Mouse (Mus musculus): Measurements from ENCODE around the gene Zfp180. TPM values are rescaled to one million over a fixed set of nuclear protein-coding genes. Genes with fewer than 3 reads are reported as not detected.
A peak's percentile ranks its signal among the peaks of the same experiment; 100 is the strongest.
"Not testable (repeated sequence)": the region's sequence is repeated elsewhere in the genome, so short reads cannot be mapped to it uniquely, and the experiment has no call there.

Gene Zfp180
- 10 to 100 TPM; 42.8 to 54.9 TPM for total RNA-seq (2021)

DNA sequence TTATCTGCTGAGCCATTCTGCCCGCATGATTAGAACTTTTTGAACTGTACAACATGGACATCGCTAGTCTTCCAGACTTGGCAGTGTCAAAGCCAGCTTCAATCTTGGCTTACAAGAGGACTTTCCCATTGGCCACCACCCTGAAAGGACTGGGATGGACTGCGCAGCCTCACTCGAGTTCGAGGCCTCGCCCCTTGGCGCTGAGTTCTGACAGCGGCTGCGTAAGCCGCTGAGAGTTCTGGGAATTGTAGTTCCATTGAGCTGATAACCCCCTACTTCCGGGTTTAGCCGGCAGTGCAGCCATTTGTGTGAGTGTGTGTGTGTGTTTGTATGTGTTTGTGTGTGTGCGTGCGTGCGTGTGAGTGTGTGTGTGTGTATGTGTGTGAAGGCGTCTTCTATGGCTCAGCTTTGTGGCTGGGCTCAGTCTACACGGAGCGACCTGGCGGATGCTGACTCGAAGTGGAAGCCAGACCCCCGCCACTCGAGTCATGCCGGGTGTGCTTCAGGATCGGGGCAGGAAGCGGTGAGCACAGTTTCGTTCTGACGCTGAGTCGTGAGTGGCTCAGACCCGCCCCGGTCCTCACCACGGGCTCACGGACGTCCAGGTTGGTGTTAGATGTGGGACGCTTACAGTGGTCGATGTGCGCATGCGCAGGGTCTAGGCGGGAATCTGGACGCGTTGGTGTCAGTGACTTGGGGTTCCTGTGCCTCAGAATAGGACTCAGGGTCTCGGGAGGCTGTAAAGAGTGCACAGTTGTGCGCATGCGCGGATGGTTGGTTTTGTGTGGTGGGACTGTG is at the start of gene Zfp180:
Zfp180 (plus strand) TSS at position 291 of the 798 bp plus-strand sequence.
- intact Hi-C loops (cut with DNase I) = loop anchor here (1.0 kb wide), 1 partner anchor 30 kb away; the partner anchor contains the start of gene Zfp112
- DNase-seq (ENCODE audit: low spot score in 2 of 2) = peak; percentile 93 to 94

DNA sequence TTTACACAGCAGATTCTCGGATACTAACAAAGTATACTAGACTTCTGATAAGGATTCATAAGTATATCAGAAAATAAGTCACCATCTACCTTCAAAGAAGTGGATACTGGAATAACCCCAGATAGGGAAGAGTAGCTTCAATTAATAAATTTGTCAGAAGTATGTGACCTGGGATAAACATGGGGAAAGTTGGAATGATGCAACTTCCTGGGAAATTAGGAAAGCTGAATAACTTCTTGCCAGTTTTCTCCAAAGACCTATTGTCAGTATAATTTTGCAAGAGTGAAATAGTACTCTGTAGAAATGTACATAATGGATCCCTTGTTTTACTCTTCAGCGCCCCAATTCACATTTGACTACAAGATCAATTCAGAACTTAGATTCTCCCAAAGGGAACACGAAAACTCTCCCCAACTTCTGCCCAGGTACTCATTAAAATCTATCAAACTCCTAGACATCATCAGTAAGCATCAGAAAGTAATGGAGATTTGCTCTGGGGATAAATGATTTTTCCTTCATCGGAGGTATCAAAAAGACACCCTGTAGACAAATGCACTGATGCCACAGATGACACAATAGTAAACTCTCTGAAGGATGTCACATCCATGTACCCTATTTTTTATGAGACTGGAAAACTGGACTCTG is 28.9 kb upstream of the Zfp180 start, which contains the start of gene Vmn1r183:
Vmn1r183 (plus strand) TSS at position 595 of the 645 bp plus-strand sequence.
- intact Hi-C loops (cut with DNase I) = no loop called here
- no peak for DNase-seq (ENCODE audit: low spot score in 2 of 2)

DNA sequence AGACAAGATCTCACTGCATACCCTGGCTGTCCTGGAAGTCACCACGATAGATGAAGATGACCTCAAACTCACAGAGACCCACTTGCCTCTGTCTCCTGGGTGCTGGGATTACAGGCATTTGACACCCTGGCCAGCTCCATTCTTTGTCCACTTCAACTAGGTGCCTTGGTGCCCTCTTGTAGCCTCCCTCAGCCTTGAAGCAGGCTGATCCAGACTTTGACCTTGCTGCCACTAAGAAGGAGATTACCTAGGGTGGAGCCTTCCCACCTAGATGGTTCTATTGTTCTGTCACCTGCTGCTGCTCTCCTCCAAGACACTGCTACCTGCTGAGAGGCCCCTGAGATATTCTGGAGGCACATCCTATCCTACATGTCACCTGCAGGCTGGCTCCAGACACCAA is 7.3 kb upstream of the Zfp180 start:
- DNase-seq (ENCODE audit: low spot score in 2 of 2); intact Hi-C loops (cut with DNase I): not testable (repeated sequence)

DNA sequence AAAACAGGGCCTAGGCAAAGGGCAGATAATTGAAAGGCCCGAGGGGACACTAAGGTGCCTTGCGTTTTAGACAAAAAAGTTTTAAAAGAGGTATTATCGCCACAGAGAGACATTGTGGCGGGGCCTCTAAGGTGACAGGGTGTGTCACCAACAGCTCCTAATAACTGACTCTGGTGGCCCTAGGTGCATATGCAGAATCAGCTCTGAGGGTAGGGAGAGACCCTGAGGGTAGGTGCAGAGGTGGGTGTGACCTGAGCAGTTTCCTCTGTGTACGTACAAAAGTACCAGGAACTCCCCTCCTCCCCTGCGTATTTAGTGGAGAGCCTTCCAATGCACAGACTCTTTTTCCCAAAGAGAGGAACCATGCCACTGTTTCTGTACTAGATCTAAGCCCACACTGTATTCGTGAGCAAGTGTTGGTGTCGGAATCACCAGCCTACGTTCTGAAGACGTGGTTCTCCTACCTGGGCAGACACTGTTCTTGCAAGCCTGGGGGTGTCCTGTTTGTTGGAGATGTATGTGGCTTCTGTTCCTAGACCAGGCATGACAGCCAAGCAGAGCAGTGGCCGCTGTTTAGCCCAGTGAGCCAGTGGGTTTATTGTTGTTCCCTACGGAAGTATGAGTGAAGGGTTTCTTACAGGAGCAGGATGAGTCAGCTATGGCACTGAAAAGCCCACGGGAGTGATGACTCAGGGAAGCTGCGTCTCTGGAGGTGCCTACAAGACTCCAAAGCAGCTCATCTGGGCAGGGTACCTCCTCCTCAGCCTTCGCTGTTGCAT is 922 bp downstream of the Zfp180 start:
- intact Hi-C loops (cut with DNase I) = no loop called here
- DNase-seq (ENCODE audit: low spot score in 2 of 2) = peak; percentile 65 to 74

DNA sequence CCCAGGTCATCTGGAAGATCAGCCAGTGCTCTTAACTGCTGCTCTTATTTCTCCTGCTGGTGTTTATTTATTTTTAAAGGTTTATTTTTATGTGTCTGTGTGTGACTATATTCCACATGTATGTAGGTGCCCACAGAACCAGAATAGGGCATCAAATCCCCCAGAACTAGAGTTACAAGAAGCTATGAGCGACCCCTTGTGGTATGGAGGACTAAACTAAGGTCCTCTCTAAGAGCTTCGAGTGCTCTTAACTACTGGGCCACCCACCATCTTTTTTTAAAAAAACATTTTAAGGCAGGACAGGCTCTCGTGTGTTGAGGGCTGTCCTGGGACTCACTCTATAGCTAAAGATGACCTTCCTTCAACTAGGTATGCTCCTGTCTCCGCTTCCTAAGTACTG is 5.1 kb downstream of the Zfp180 start:
- intact Hi-C loops (cut with DNase I) = no loop called here
- no peak for DNase-seq (ENCODE audit: low spot score in 2 of 2)

DNA sequence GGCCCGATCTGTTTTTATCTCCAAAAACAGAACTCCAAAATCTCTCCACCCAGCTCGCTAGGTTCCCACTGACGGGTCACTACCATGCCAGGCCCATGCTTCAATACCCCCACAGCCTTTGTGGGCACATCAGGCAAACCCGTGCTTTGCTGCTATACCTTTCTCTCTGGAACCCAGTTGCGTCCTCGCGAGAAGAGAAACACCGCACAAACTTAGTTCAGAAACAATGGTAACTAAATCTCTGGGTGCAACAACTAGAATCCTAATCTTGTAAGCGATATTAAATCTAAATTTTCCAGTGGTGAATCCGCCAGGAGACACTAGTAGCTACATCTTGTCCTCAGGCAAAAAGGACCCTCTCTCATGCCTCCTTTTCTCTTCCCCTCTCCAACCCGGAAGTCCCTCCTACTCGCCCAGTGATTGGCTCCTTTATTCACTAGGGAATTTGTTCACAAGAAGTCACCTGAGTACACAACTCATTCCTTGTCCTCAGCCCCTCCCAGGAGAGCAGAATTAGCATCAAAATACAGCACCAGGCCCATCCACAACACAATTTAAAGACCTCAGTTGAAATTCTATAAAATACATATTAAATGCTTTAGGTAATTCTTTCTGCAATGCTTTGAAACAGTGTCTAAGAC is 5.9 kb downstream of the Zfp180 start:
- intact Hi-C loops (cut with DNase I) = no loop called here
- DNase-seq (ENCODE audit: low spot score in 2 of 2) = no peak

DNA sequence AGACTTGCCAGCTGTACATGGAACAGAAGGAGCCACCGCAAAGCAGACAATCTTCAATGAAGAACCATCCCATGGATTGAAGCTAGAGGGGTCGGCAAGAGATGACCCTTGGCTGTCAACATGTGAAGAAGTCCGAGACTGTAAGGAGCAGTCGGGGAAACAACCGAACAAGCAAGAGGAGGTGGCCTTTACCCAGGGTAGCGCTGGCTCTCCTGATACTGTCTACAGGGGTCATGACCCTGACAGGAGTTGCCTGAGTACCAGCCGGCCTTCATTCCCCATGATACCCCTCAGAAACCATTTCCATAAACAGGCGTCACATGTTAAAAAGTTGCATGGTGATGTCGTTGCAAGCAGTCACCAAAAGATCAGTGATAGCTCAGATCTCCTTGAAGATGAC is 22.7 kb downstream of the Zfp180 start:
- intact Hi-C loops (cut with DNase I) = no loop called here

DNA sequence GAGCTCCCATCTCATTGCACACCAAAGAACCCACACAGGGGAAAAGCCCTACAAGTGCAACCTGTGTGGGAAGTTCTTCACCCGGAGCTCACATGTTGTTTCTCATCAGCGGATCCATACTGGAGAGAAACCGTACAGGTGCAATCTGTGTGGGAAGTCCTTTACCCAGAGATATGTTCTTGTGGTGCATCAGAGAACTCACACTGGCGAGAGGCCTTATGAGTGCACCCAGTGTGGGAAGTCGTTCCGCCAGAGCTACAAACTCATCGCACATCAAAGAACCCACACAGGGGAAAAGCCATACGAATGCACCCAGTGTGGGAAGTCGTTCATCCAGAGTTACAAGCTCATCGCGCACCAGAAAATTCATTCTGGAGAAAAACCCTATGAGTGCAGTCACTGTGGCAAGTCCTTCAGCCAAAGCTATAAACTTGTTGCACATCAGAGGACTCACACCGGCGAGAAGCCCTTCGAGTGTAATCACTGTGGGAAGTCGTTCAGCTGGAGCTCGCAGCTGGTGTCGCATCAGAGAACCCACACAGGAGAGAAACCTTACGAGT is 23.5 kb downstream of the Zfp180 start:
- no peak for DNase-seq (ENCODE audit: low spot score in 2 of 2)
- intact Hi-C loops (cut with DNase I) = no loop called here

More for the DNA sequence above, 22.7 kb downstream of the Zfp180 start:
- no peak for DNase-seq (ENCODE audit: low spot score in 2 of 2)

DNA sequence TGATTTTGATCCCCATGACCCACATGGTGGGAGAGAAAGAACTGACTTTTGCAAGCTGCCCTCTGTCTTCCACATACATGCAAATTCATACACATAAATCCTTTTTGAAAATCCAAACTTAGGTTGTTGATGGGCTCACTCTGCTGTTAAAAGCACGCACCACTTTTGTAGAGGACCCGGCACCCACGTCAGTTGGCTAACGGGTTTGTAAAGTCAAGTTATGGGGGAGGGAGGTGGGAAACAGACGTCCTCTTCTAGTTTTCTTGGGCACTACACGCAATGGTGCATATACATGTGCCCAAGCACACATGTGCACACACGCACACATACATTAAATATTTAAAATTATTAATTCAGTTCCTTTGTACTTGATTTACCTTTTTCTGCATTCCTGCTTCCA is 29.1 kb downstream of the Zfp180 start:
- intact Hi-C loops (cut with DNase I) = no loop called here
- no peak for DNase-seq (ENCODE audit: low spot score in 2 of 2)

DNA sequence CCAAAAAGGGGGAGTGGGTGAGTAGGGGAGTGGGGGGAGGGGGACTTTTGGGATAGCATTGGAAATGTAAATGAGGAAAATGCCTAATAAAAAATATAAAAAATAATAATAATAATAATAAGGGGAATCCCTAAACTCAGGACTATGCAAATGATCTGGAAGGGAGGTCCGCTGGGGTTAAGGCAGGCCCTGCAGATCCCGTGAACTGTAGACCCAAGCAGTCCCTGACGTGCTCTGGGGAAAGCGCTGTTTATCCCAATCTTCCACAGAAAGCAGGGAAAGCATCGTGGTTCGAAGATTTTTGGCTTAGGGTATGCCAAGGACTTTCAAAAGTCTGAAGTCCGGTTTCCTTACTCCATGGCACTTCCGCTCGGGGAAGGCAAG is 30.0 kb downstream of the Zfp180 start:
- intact Hi-C loops (cut with DNase I) = loop anchor here (1.0 to 2.0 kb wide), 2 partner anchors 23 to 30 kb away; partner anchors contain the start of genes Zfp180 and Zfp235
- no peak for DNase-seq (ENCODE audit: low spot score in 2 of 2)

DNA sequence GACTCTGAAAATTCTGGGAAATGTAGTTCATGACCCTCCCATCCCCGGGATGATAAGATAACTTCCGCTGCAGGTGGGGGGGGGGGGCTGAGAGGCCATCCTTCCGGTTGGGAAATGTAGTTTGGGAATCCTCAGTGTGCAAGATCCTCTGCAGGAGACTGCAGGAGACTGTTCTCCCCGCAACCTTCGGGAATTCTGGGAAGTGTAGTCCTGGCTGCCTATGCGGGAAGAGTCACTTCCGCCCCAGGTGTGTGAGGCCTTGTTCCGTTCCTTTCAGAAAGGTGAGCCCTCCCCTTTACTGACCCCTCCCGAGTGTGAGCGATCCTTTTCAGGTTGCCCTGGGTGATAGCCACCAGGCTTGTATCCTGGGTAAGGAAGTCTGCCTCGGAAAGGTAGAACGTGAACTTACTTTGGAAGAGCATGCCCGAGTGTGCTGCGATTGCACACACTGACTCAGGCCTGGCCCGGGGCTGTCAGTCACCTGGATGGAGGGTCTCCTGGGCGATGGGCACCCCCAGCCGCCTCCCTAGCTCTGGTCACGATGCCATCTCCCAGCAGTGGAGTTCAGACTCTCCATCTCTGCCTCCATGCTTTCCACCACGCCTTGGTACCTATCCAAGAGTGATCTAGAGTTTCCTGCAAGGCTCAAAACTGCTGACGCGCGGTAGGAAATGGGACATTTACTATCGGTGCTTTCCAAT is 30.6 kb downstream of the Zfp180 start, which contains the start of gene Zfp112:
Zfp112 (plus strand) TSS at position 159 of the 701 bp plus-strand sequence.
- intact Hi-C loops (cut with DNase I) = loop anchor here (1.0 to 2.0 kb wide), 2 partner anchors 22 to 31 kb away; partner anchors contain the start of genes Zfp180 and Zfp235
- peak; percentile 81 to 85 for DNase-seq (ENCODE audit: low spot score in 2 of 2)

DNA sequence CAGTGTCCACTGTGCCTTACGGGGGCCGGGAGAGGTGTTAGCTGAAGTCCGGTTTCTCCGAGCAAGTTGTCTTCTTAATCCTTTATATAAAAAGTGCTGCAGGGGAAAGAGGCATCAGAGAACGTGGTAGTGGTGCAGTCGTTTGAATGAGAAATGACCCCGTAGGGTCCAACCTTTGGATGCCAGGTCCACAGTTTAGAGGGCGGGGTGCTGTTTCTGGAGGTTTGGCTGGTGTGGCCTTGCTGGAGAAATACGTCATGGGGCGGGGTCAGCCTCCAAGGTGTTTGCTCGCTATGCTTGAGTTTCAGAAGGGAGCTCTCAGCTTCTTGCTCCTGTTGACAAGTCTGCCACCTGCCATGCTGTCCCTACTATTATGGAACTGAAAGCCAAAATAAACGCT is 31.3 kb downstream of the Zfp180 start:
- intact Hi-C loops (cut with DNase I) = loop anchor here (2.0 kb wide), 1 partner anchor 22 kb away; the partner anchor contains the start of gene Zfp235
- peak; percentile 30 to 33 for DNase-seq (ENCODE audit: low spot score in 2 of 2)

DNA sequence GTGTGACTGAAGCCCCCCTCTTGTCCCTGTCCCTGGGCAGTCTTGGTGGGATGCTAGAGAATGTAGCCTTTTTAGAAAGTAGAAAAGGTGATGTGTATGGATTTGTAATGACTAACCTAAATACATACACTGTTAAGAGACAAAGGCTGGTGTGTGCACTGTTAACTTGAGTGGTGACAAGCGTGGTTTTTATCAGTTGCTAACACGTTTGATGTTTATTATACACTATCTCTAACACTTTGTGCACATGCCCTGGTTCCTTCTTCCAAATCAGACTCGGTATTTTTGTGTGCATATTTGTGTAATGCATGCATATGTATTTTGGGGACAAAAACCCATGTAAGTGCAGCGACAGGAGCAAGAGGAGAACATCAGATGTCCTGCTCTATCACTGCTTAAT is 34.9 kb downstream of the Zfp180 start:
- intact Hi-C loops (cut with DNase I) = no loop called here
- no peak for DNase-seq (ENCODE audit: low spot score in 2 of 2)

DNA sequence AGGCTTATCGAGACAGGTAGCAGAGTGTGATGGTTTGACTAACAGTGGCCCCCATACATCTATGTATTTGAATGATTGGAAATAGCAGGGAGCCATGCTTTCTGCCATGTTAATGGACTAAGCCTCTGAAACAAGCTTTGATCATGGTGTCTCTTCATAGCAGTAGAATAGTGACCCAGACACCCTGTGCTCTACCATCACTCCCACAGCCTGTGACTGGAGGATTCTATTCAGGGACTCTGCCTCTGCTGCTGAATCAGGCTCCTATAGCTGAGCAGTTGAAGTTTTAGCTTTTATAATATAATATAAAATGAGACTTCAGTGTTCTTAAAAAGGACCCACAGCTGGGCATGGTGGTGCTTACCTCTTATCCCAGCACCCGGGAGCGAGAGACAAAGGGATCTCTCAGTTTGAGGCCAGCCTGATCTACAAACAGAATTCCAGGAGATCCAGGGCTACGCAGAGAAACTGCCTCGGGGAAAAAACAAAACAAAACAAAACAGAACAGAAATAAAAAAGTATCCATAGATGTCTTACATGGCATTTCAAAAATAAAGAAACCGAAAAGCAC is 51.8 kb downstream of the Zfp180 start:
- DNase-seq (ENCODE audit: low spot score in 2 of 2) = peak in 1 of 2 experiments; percentile 11
- intact Hi-C loops (cut with DNase I) = loop anchor here (5.0 kb wide), 1 partner anchor 119 kb away; the partner anchor contains the start of gene Zfp108

DNA sequence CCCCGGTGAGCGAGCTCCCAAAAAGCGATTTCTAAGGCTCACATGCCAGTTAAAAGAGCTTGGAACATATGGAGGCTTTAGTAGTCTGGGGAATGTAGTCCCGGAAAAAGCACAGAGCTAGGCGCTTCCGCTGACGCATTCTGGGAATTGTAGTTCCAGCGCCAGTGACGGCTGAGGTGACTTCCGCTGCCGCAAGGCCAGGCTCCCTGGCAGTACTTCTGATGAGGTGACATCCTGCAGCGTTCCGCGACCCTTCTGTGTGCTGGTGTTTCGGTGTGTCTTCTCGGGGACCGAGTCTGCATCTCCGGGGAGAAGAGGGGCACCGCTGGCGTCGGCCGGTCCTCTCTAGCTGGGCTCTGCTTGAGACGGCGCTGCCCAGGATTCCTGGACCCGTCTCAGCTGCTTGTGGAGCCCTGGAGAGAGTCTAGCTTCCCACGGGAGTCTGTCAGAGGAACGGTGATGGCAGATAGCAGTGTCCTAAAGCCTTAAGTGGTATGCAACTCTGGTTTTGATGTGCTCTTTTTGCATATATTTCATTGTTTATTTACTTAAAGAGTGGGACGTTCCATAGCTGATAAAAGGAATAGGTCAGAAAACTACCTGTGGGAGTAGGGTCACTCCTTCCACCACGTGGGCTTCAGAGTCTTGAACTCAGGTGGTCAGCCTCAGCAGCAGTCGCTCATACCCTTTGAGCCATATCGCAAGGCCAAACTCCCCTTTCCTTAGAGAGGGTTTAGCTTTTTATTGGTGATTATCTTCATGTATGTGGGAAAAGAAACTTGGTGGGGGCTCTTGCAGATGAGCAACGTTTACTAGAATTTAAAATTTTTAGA is 52.5 kb downstream of the Zfp180 start, which contains the start of gene Zfp235:
Zfp235 (plus strand) TSS at position 174 of the 833 bp plus-strand sequence.
- DNase-seq (ENCODE audit: low spot score in 2 of 2) = peak; percentile 90 to 91
- intact Hi-C loops (cut with DNase I) = loop anchor here (2.0 to 5.0 kb wide), 3 partner anchors 21 to 118 kb away; partner anchors contain the start of genes Zfp108 and Zfp112

DNA sequence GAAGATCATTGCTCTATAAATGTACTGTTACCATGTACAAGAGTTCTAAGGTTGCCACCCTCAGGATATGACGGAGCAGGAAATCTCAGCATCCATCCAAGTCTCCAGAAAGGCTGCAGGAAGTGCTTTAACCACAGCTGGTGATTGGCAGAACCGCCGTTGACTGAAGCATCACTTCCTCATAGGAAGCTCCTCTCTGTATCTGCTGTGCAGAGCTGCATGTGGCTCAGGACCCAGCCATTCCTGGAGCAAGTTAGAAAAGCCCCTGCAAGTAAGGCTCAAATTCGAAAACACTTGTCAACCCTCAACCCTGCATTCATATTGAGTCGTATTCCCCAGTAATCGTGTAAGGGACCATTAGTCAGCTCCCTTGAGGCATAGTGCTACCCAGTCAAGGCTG is 60.8 kb downstream of the Zfp180 start:
- intact Hi-C loops (cut with DNase I) = no loop called here
- DNase-seq (ENCODE audit: low spot score in 2 of 2) = no peak

DNA sequence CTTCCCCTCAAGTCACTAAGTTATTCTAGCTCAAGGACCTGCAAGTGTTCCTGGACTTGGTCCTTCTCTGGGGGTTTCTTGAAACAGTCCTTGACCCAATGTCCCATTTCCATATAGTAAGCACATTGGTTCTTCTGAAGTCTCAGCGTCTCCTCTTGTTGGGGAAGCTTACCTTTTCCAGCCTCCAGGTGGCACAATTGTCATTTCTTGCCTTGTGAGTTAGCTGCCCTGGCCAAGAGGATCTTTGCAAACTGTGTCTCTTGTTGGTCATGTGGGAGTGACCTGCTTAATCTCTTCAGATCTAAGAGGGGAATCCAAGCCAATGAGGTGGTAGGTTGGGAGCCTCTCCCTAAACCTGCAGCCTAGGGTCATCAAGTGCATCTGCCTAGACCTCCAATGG is 71.5 kb downstream of the Zfp180 start:
- DNase-seq (ENCODE audit: low spot score in 2 of 2) = no peak
- intact Hi-C loops (cut with DNase I) = no loop called here
